Mouse (Mus musculus) layer of hippocampus, postnatal 14 days (tissue): ENCODE data around the gene Gm36176. TPM values are rescaled to one million over a fixed set of nuclear protein-coding genes. Genes with fewer than 3 reads are reported as not detected.

Source experiments
- DNase-seq, 2 experiments: peaks; one replicate each; pipeline ENCODE4 v3.0.0; 2021 to 2022; ENCODE audit warnings: low spot score in 2 of 2, mixed read lengths in 1 of 2
- total RNA-seq, 2 experiments: library from RNA; stranded (reverse); gene quantifications; 2 replicates each; pipeline ENCODE4 v1.2.3; 2021

The Gm36176 gene
- total RNA-seq, 2 experiments from 2014 or later: not detected

GRCm38 (mm10) chr10:77880305-77880704 lies 33.7 kb downstream of the Gm36176 start:
- DNase-seq: no peak

- no peak for DNase-seq
These were observed 36.0 kb downstream of the Gm36176 start for GRCm38 (mm10) chr10:77882553-77882952.

- no peak for DNase-seq
These were observed 39.6 kb downstream of the Gm36176 start for GRCm38 (mm10) chr10:77886007-77886747.

GRCm38 (mm10) chr10:77890987-77891565 lies 44.5 kb downstream of the Gm36176 start:
- DNase-seq: no peak

GRCm38 (mm10) chr10:77895562-77895961 lies 49.0 kb downstream of the Gm36176 start:
- DNase-seq: no peak

Other genes starting within 250 kb of the Gm36176 start
- gene Sumo3, start 240.7 kb upstream of the Gm36176 start, total RNA-seq: 100 to 1,000 TPM; 116 to 134 TPM
- 10 to 100 TPM; 12.6 to 19.9 TPM for gene Gm49325, start 240.6 kb upstream of the Gm36176 start, total RNA-seq
- 10 to 100 TPM; 63.9 to 69.0 TPM for gene Ube2g2, start 224.5 kb upstream of the Gm36176 start, total RNA-seq
- under 1 TPM in 1 of 2 experiments, not detected in 1; 0.14 TPM for gene Tspear, start 160.2 kb upstream of the Gm36176 start, total RNA-seq
- gene Gm19402, start 156.0 kb upstream of the Gm36176 start, total RNA-seq: not detected
- gene Gm9508, start 149.6 kb upstream of the Gm36176 start, total RNA-seq: not detected
- gene Gm10272, start 140.2 kb upstream of the Gm36176 start, total RNA-seq: not detected
- gene Gm10024, start 135.3 kb upstream of the Gm36176 start, total RNA-seq: not detected
- gene Gm10142, start 131.0 kb upstream of the Gm36176 start, total RNA-seq: not detected
- gene Krtap12-1, start 126.2 kb upstream of the Gm36176 start, total RNA-seq: not detected
- gene Gm10100, start 120.3 kb upstream of the Gm36176 start, total RNA-seq: not detected
- gene Gm18596, start 104.2 kb upstream of the Gm36176 start, total RNA-seq: not detected
- gene Gm9736, start 95.4 kb upstream of the Gm36176 start, total RNA-seq: not detected
- not detected for gene Gm3233, start 87.1 kb upstream of the Gm36176 start, total RNA-seq
- not detected for gene Gm3238, start 75.5 kb upstream of the Gm36176 start, total RNA-seq
- gene Gm7138, start 69.9 kb upstream of the Gm36176 start, total RNA-seq: not detected
- not detected for gene Gm3250, start 64.3 kb upstream of the Gm36176 start, total RNA-seq
- not detected for gene Gm7137, start 58.6 kb upstream of the Gm36176 start, total RNA-seq
- not detected for gene Gm9639, start 51.7 kb upstream of the Gm36176 start, total RNA-seq
- gene Gm19668, start 47.7 kb upstream of the Gm36176 start, total RNA-seq: not detected
- gene Gm9507, start 35.0 kb upstream of the Gm36176 start, total RNA-seq: not detected
- not detected for gene Gm2696, start 32.1 kb upstream of the Gm36176 start, total RNA-seq
- gene Krtap10-4, start 19.7 kb upstream of the Gm36176 start, total RNA-seq: not detected
- gene Krtap10-10, start 10.9 kb upstream of the Gm36176 start, total RNA-seq: not detected
- not detected for gene Gm10318, start 6.1 kb downstream of the Gm36176 start, total RNA-seq
- gene Gm3285, start 15.2 kb downstream of the Gm36176 start, total RNA-seq: not detected
- 10 to 100 TPM; 10.4 to 10.8 TPM for gene Lrrc3, start 55.7 kb downstream of the Gm36176 start, total RNA-seq
- gene Trpm2, start 123.8 kb downstream of the Gm36176 start, total RNA-seq: 10 to 100 TPM; 31.3 to 32.6 TPM
- gene 1810043G02Rik, start 131.7 kb downstream of the Gm36176 start, total RNA-seq: 10 to 100 TPM; 35.2 to 37.4 TPM
- 100 to 1,000 TPM; 155 to 164 TPM for gene Pfkl, start 163.3 kb downstream of the Gm36176 start, total RNA-seq
- under 1 TPM; 0.39 to 0.57 TPM for gene Dnmt3l, start 195.1 kb downstream of the Gm36176 start, total RNA-seq
- under 1 TPM; 0.16 to 0.45 TPM for gene Aire, start 196.8 kb downstream of the Gm36176 start, total RNA-seq
- 1 to 10 TPM; 4.5 to 5.7 TPM for gene Icosl, start 222.5 kb downstream of the Gm36176 start, total RNA-seq